Mouse (Mus musculus) embryonic facial prominence, embryonic 14.5 days (tissue): ENCODE measurements at regions not wholly inside any gene's neighbourhood (a gene's known extent, or its start where the extent isn't known, plus 50 kb on each side); places are given as distances from the start of the nearest gene placed in this dataset.

Experiments used
- ATAC-seq: fragments of 200-750 bp; cut with Nextera tagmentation; 2 replicates; pipeline ENCODE4 v1.8.0; 2017; ENCODE audit warnings: low read depth, moderate number of reproducible peaks, moderate TSS enrichment
- DNase-seq: peaks from one replicate; pipeline ENCODE4 v3.0.0-alpha.2; 2015; ENCODE audit warnings: low spot score
- H3K27ac ChIP-seq: fragments of 300-500 bp; sonication (generic); replicated peaks from 2 replicates; pipeline ENCODE4 v1.5.1; 2014; ENCODE audit warnings: low read depth, mild to moderate bottlenecking, low read length, moderate library complexity
- H3K27me3 ChIP-seq: fragments of 300-500 bp; sonication (generic); replicated peaks from 2 replicates; pipeline ENCODE4 v1.6.1; 2014; ENCODE audit warnings: low read length; ENCODE audit not compliant: control insufficient read depth, insufficient read depth
- H3K36me3 ChIP-seq: fragments of 300-500 bp; sonication (generic); 2 replicates; pipeline ENCODE4 v1.6.1; 2014; ENCODE audit warnings: low read length, mixed read lengths; ENCODE audit not compliant: control insufficient read depth, insufficient read depth
- H3K4me1 ChIP-seq: fragments of 300-500 bp; sonication (generic); 2 replicates; pipeline ENCODE4 v1.6.1; 2014; ENCODE audit warnings: antibody characterized with exemption, low read length; ENCODE audit not compliant: control insufficient read depth, insufficient read depth
- H3K4me2 ChIP-seq: fragments of 300-500 bp; sonication (generic); 2 replicates; pipeline ENCODE4 v1.6.1; 2014; ENCODE audit warnings: low read depth, mild to moderate bottlenecking, low read length, moderate library complexity, mixed read lengths
- H3K4me3 ChIP-seq: fragments of 300-500 bp; sonication (generic); 2 replicates; pipeline ENCODE4 v1.5.1; 2014; ENCODE audit warnings: low read depth, mild to moderate bottlenecking, low read length
- H3K9ac ChIP-seq: fragments of 300-500 bp; sonication (generic); 2 replicates; pipeline ENCODE4 v1.6.1; 2014; ENCODE audit warnings: low read depth, mild to moderate bottlenecking, low read length, moderate library complexity, mixed read lengths
- H3K9me3 ChIP-seq: fragments of 300-500 bp; sonication (generic); 2 replicates; pipeline ENCODE4 v1.6.1; 2016; ENCODE audit warnings: low read length; ENCODE audit not compliant: control insufficient read depth
- WGBS: fragments of 180-500 bp; shearing (Covaris S2); extraction: QIAGEN DNeasy Blood & Tissue Kit; methylation state at CpG from one replicate; pipeline ENCODE4 v1.1.7; 2014; 5-methylcytosine and 5-hydroxymethylcytosine counted together

DNA sequence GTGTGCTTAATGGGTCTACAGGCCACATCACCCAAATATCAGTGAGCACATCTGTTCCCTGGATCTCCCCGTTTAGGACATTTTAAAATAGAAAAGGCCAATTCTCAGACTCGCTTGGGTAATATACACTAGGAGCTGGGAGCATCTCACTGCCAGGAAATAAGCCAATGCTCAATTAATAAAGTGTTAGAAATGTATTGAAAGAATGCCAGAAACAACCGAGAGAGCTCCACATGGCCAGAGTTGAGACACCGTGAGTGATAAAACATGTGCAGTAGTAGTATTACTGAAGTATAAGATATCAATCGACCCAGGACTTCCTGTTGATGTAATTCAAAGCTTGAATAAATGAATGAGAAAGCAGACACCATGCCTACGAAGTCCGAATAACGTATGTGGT is 127.1 kb upstream of the Tnp1 start:
- ATAC-seq = no peak
- WGBS = 71% methylated on average over 8 of the region's 8 CpGs
- Histone ChIP-seq H3K4me1 (peaks cover 4% of the 10 kb centered on the region), H3K27ac (no peak overlapping the region), H3K4me2 (no peak overlapping the region), H3K4me3 (no peak overlapping the region), H3K27me3 (no peaks in the 10 kb centered on the region), H3K36me3 (no peaks in the 10 kb centered on the region), H3K9ac (no peak overlapping the region), H3K9me3 (0 out of 2 replicates have a peak, but pooled peaks cover 6% of the 10 kb centered on the region)
- no peak for DNase-seq

DNA sequence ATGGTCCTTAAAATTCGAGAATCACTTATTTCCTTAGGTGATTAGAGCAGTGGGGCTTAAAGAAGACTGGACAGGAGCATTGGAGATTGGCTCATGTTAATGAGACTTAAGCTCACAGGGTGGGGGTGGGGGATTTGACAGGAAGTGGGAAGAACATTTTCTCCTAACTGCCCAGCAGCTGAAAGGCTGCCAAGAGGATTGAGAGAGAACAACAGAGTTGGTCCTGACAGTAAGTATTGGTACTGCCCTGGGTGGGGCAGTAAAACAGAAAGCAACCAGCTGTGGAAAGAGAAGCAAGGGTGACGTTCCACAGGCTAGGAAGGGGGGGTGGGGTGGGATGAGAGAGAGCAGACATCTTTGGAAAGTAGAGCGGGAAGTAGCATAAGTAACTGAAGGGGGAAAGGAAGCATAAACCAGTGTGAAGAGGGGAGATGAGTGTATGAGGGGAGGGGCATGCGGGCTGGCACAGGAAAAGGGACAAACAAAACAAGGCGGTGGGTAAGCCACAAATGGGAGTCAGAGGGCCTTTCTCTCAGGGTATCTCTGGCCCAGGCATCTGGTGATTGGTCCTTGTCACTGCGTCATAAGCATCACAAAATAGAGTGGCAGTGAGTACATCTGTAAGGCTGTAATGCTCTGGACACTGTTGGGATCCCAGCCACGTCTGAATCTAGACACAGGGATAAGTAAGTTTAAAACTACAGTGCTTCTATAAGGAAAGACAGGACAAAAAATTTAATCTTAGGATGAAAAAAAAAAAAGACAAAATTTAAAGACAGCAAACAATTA is 125.0 kb upstream of the Tnp1 start:
- H3K4me3 ChIP-seq = no peak overlapping the region
- no peak for ATAC-seq

DNA sequence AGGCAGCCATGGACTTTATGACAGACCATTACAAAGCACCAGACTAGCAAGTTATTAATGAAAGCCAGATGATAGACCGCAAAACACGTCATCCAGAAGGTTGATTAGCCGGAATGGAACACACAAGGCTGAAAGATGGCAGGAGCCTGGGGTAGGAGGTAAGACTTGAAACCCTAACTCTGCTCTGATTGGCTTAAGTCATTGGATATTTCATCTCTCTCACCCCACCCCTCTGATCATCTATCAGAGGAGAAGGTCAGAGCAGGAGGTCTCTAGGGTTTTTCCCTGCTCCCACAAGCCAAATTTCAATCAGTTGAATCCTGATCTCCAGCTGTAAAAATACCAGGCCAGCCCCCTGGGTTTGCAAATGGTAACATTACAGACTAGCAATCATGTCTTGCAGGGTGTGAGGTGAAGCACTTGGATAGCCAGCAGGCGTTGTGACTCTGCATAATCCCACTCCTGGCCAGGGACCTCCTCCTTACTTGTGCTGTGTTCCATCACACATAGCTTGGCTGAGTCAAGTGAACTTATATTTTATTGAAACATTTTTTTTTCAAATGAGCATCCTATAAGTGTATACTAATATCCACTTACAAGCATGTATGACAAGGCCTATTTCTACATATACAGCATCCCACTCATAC is 114.6 kb upstream of the Tnp1 start:
- H3K9me3 ChIP-seq = no peaks in the 10 kb centered on the region
- H3K4me1 ChIP-seq = peaks cover 7% of the 10 kb centered on the region; the same call in 1 of the 2 replicates
- 40% methylated on average over 4 of the region's 4 CpGs for WGBS
- H3K36me3 ChIP-seq = no peaks in the 10 kb centered on the region
- H3K9ac ChIP-seq = no peak overlapping the region
- peak; percentile 45 for DNase-seq
- H3K4me3 ChIP-seq = no peak overlapping the region
- H3K27ac ChIP-seq = no peak overlapping the region
- no peak overlapping the region for H3K4me2 ChIP-seq
- H3K27me3 ChIP-seq = no peaks in the 10 kb centered on the region
- ATAC-seq = peak; percentile 47; the same call in 1 of the 2 replicates

More for the DNA sequence above, 125.0 kb upstream of the Tnp1 start:
- 0 out of 2 replicates have a peak, but pooled peaks cover 6% of the 10 kb centered on the region for H3K9me3 ChIP-seq
- no peak overlapping the region for H3K9ac ChIP-seq
- H3K27me3 ChIP-seq = no peaks in the 10 kb centered on the region
- H3K27ac ChIP-seq = no peak overlapping the region
- WGBS = 57% methylated on average over 7 of the region's 7 CpGs
- no peak overlapping the region for H3K4me2 ChIP-seq
- DNase-seq = peak; percentile 48
- H3K4me1 ChIP-seq = peaks cover 4% of the 10 kb centered on the region
- no peaks in the 10 kb centered on the region for H3K36me3 ChIP-seq

DNA sequence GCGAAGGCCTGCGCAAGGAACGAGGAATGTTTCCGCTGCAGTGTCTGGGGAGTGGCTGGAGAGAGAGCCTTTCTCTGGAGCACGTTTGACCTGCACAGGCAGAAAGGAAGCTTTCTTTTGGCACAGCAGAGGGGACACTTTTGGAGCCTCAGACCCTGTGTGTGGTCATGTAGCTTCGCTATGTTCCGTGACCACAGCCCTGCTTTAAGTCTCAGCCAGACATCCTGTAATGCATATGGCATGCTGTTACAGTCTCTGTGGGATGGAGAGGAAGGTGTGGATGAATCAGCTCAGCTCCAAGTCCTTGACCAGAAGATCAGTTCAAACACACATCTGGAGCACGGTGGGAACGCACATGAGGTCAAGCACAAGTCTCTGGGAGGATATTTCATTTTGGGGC is 107.3 kb upstream of the Tnp1 start:
- ATAC-seq = no peak; the same call in 1 of the 2 replicates
- Histone ChIP-seq H3K9ac (no peak overlapping the region), H3K4me1 (peaks cover 13% of the 10 kb centered on the region), H3K9me3 (no peaks in the 10 kb centered on the region), H3K4me2 (no peak overlapping the region), H3K27me3 (no peaks in the 10 kb centered on the region), H3K27ac (no peak overlapping the region), H3K4me3 (no peak overlapping the region), H3K36me3 (no peaks in the 10 kb centered on the region)
- 78% methylated on average over 9 of the region's 9 CpGs for WGBS
- DNase-seq = peak; percentile 53

DNA sequence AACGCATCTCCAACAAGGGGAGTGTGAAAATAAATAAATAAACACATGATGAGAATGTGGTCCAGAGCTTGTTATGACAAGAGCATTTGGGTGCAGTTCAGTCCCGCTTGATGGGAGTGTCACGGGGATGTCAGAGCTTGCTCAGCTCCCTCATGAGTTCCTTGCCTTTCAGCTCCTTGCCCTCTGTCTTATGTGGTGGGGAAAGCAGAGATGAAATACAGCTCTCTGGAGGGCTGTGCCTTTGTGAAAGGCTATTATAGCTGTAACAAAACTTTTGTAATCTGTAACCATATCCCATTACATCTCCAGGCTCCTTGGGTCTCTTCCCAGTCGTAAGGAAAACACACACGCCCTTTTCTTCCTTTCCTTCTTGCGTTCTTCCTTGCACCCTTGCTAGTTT is 103.0 kb upstream of the Tnp1 start:
- Histone ChIP-seq H3K36me3 (no peaks in the 10 kb centered on the region), H3K27me3 (no peaks in the 10 kb centered on the region), H3K9ac (no peak overlapping the region), H3K4me3 (no peak overlapping the region), H3K9me3 (no peaks in the 10 kb centered on the region), H3K27ac (no peak overlapping the region), H3K4me2 (no peak overlapping the region), H3K4me1 (peaks cover 11% of the 10 kb centered on the region)
- ATAC-seq (no peak), DNase-seq (peak; percentile 70)
- WGBS = 57% methylated on average over 6 of the region's 6 CpGs

DNA sequence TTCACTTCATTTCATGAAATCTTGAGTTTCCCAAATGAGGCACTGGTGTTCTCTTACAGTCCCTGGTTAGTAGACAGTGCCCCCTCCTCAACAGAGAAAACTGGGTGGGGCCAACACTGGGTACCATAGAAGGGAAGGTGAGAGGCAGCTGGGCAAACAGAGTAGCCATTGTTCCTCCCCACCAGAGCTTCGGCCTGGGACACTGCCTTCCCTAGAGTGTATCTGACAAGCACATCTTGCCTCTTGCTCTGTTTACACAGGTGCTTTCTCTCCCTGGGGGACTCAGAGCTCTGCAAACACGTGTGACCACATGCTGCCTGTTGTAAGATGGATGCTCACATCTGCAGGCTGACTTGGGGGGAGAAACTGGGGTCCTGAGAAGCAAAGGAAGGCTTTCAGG is 100.8 kb upstream of the Tnp1 start:
- Histone ChIP-seq H3K9me3 (no peaks in the 10 kb centered on the region), H3K4me3 (no peak overlapping the region), H3K27me3 (no peaks in the 10 kb centered on the region), H3K36me3 (no peaks in the 10 kb centered on the region), H3K4me2 (no peak overlapping the region), H3K27ac (peak overlapping the region; percentile 12; the same call in 1 of the 2 replicates), H3K9ac (no peak overlapping the region), H3K4me1 (peaks cover 11% of the 10 kb centered on the region)
- ATAC-seq = peak; percentile 78
- peak; percentile 83 for DNase-seq
- WGBS = 12% methylated on average over 2 of the region's 2 CpGs

DNA sequence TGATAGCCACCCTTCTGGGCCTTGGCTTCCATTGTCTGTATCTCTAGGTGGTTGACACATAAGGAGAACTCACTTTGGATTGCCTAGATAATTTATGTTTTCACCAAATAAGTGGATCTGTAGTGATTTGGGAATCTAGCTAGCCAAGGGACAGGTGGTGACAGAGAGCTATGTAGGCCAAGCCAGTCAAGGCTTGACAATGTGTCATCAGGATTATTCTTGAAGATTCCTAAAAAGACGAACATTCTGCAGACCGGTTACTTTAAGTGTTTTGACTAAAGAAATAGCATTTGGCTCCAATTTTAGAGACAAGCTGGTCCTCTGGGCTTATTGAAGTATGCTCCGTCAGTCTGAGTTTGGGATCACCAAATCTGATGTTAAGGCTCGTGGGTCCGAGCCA is 100.1 kb upstream of the Tnp1 start:
- Histone ChIP-seq H3K4me1 (peaks cover 11% of the 10 kb centered on the region), H3K36me3 (no peaks in the 10 kb centered on the region), H3K4me3 (no peak overlapping the region), H3K9ac (no peak overlapping the region), H3K9me3 (no peaks in the 10 kb centered on the region), H3K27ac (no peak overlapping the region), H3K4me2 (no peak overlapping the region), H3K27me3 (no peaks in the 10 kb centered on the region)
- no peak for DNase-seq
- ATAC-seq = no peak
- WGBS = 54% methylated on average over 5 of the region's 5 CpGs

DNA sequence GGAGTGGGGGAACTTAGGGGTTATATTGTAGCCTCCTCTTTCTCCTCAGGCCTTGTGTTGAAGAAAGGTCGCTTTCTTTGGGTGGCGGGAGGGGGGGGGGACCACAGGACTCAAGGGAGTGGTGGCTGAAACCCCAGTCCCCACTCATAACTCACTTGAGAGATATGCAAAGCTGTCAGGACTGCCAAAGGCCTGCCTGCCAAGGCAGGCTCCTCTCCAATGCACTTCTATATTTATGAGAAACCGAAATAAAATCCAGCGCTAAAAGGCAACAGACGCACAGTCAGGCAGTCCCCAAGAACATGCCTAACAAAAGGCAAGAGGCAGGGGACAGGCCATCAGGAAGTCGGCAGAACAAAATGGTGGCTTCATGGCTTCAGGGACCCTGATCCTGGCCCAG is 97.4 kb upstream of the Tnp1 start:
- no peak for ATAC-seq
- Histone ChIP-seq H3K9ac (no peak overlapping the region), H3K4me2 (no peak overlapping the region), H3K9me3 (no peaks in the 10 kb centered on the region), H3K36me3 (no peaks in the 10 kb centered on the region), H3K4me1 (peaks cover 6% of the 10 kb centered on the region), H3K27me3 (no peaks in the 10 kb centered on the region), H3K4me3 (no peak overlapping the region), H3K27ac (peak overlapping the region; percentile 5; the same call in 1 of the 2 replicates)
- no peak for DNase-seq
- WGBS = 93% methylated on average over 6 of the region's 6 CpGs
